Mouse (Mus musculus): ENCODE results near the gene Rcc2. TPM values are rescaled to one million over a fixed set of nuclear protein-coding genes. Genes with fewer than 3 reads are reported as not detected.

Rcc2 gene
- polyA plus RNA-seq, 1 experiment, result not detected

DNA sequence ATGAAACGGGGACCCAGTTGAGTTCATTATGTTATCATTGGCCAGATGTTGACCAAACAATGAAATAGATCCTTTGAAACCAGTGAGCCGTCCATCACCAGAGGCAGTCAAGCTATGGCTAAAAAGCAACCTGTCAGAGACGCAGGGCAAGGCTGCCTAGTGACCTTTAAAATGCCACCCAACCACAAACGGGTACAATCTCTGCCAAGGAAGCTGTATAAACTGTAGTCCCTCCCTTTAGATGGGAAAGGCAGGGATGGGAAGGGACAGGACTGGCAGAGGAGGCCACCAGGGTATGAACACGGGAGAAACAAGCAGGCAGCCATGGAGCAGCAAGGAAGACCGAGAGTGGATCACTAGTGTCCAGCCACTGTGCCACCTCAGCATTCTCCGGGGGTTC is 35.3 kb upstream of the Rcc2 start:
- WGBS, result 82% methylated on average over 7 of the region's 7 CpGs
- H3K4me1 ChIP-seq (ENCODE audit: control insufficient read depth, insufficient read depth, low read length), result peaks cover 24% of the 10 kb centered on the region
- TF ChIP-seq POLR2A (IDR thresholded peaks at IDR 0.05; ENCODE audit: insufficient read depth, low read depth, low read length) (no peak), CTCF (IDR thresholded peaks at IDR 0.05; ENCODE audit: insufficient read depth, low read depth, low read length) (no peak)
- no peak overlapping the region for H3K27ac ChIP-seq (ENCODE audit: insufficient read depth, low read depth, low read length)
- no peak overlapping the region for H3K4me3 ChIP-seq (ENCODE audit: insufficient read depth, low read depth, low read length)

DNA sequence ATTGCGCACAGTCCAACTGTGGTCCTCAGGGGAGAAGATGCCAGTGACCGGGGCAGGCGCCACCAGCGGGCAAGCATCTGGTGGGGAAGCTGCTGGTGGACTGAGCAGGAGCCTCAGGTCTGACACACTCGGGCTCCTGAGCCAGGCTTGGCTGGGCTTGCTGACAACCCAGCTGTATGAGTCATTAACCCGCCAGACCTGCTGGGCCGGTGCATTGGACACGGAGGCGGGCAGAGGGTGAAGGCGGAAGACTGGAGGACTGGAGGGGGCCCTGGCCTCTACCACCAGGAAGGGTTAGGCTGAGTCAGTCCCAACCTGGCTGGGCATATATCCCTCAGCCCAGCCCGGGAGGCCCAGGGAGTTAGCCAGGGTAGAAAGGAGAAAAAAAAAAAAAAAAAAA is 34.6 kb upstream of the Rcc2 start, which contains the start of gene Arhgef10l:
Gene Arhgef10l, minus strand, starts transcription at position 253 of the 400 bp plus-strand sequence.
- no peak for TF ChIP-seq POLR2A (IDR thresholded peaks at IDR 0.05; ENCODE audit: insufficient read depth, low read depth, low read length)
- TF ChIP-seq CTCF (IDR thresholded peaks at IDR 0.05; ENCODE audit: insufficient read depth, low read depth, low read length), result no peak
- 69% methylated on average over 11 of the region's 11 CpGs for WGBS
- Histone ChIP-seq H3K4me3 (ENCODE audit: insufficient read depth, low read depth, low read length) (no peak within 1 kb of the TSS), H3K27ac (ENCODE audit: insufficient read depth, low read depth, low read length) (no peak within 1 kb of the TSS), H3K4me1 (ENCODE audit: control insufficient read depth, insufficient read depth, low read length) (peaks cover 24% of the 10 kb centered on the region)

- H3K27ac ChIP-seq (ENCODE audit: insufficient read depth, low read depth, low read length), result no peak overlapping the region
- H3K4me3 ChIP-seq (ENCODE audit: insufficient read depth, low read depth, low read length), result no peak overlapping the region
- 70% methylated on average over 8 of the region's 8 CpGs for WGBS
- no peak for TF ChIP-seq POLR2A (IDR thresholded peaks at IDR 0.05; ENCODE audit: insufficient read depth, low read depth, low read length)
- TF ChIP-seq CTCF (IDR thresholded peaks at IDR 0.05; ENCODE audit: insufficient read depth, low read depth, low read length), result no peak
- peaks cover 11% of the 10 kb centered on the region for H3K4me1 ChIP-seq (ENCODE audit: control insufficient read depth, insufficient read depth, low read length)
These were observed 32.5 kb upstream of the Rcc2 start for GRCm38 (mm10) chr4:140667802-140668201.

DNA sequence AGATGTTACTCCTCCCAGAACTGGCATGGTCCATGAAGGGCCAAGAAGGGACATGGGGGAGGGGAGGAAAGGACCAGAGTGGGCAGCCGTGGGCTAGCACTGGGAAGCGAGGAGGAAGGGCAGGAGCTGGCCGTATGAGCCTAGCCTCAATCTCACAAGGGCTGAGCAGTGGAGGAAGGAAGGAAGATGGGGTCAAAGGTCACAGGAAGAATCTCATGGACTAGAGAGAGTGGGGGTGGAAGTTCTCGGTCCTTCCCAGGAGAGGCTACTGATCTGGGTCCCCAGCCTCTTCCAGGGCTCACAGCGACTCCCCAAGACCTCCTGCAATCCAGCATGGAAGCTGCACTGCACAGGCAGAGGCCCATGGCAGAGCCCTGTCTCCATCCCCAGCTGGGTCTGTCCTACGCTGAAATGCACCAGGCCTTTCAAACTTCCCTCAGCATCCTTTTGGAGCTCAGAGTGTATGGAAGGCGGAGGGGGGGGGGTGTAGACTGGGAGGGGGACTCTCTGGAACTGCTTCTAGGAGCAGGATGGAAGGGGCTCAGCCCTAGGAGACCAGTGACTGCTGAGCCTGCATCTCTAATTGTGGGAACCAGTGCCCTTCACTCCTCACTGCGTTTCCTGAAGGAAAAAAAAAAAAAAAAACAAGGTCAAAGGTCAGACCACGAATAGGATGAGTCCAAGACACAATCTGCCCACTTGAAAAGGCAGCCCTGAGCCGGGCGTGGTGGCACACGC is 26.6 kb upstream of the Rcc2 start:
- no peak for TF ChIP-seq POLR2A (IDR thresholded peaks at IDR 0.05; ENCODE audit: insufficient read depth, low read depth, low read length)
- TF ChIP-seq CTCF (IDR thresholded peaks at IDR 0.05; ENCODE audit: insufficient read depth, low read depth, low read length), result no peak
- 78% methylated on average over 12 of the region's 12 CpGs for WGBS
- no peak overlapping the region for H3K4me3 ChIP-seq (ENCODE audit: insufficient read depth, low read depth, low read length)
- H3K4me1 ChIP-seq (ENCODE audit: control insufficient read depth, insufficient read depth, low read length), result no peaks in the 10 kb centered on the region
- no peak overlapping the region for H3K27ac ChIP-seq (ENCODE audit: insufficient read depth, low read depth, low read length)

DNA sequence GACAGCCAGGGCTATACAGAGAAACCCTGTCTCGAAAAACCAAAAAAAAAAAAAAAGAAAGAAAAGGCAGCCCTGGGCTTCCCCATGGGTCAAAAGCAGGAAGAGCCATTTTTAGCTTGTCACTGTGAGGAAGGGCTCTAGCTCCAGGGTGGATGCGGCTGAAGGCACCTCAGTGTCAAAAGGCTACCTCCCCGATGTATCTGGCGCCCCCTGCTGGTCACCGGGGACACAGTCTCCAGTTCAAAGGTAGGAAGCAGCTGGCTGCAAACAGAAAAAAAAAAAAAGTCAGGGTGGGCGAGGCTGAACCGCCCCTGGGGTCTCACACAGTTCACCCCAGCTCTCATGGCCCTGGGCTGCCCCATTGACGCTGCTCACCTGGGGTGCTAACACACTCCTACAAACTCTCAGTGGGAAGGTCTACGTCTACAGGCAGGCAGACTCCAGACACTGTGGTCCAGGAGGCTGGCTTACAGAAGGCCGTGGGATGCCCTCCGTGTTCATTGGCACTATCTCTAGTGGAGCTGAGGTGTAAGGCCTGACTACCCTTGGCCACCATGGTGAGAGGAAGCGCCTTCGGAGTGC is 25.9 kb upstream of the Rcc2 start:
- 35% methylated on average over 13 of the region's 13 CpGs for WGBS
- Histone ChIP-seq H3K4me3 (ENCODE audit: insufficient read depth, low read depth, low read length) (no peak overlapping the region), H3K4me1 (ENCODE audit: control insufficient read depth, insufficient read depth, low read length) (peaks cover under 1% of the 10 kb centered on the region; the same call in 1 of the 2 replicates), H3K27ac (ENCODE audit: insufficient read depth, low read depth, low read length) (no peak overlapping the region)
- TF ChIP-seq POLR2A (IDR thresholded peaks at IDR 0.05; ENCODE audit: insufficient read depth, low read depth, low read length) (no peak), CTCF (IDR thresholded peaks at IDR 0.05; ENCODE audit: insufficient read depth, low read depth, low read length) (peak; percentile 84)

- TF ChIP-seq POLR2A (IDR thresholded peaks at IDR 0.05; ENCODE audit: insufficient read depth, low read depth, low read length) (no peak), CTCF (IDR thresholded peaks at IDR 0.05; ENCODE audit: insufficient read depth, low read depth, low read length) (peak; percentile 78)
- Histone ChIP-seq H3K4me1 (ENCODE audit: control insufficient read depth, insufficient read depth, low read length) (peaks cover 11% of the 10 kb centered on the region), H3K27ac (ENCODE audit: insufficient read depth, low read depth, low read length) (no peak overlapping the region), H3K4me3 (ENCODE audit: insufficient read depth, low read depth, low read length) (no peak overlapping the region)
- WGBS, result 23% methylated on average over 5 of the region's 5 CpGs
These were observed 21.3 kb upstream of the Rcc2 start for GRCm38 (mm10) chr4:140679038-140679437.

DNA sequence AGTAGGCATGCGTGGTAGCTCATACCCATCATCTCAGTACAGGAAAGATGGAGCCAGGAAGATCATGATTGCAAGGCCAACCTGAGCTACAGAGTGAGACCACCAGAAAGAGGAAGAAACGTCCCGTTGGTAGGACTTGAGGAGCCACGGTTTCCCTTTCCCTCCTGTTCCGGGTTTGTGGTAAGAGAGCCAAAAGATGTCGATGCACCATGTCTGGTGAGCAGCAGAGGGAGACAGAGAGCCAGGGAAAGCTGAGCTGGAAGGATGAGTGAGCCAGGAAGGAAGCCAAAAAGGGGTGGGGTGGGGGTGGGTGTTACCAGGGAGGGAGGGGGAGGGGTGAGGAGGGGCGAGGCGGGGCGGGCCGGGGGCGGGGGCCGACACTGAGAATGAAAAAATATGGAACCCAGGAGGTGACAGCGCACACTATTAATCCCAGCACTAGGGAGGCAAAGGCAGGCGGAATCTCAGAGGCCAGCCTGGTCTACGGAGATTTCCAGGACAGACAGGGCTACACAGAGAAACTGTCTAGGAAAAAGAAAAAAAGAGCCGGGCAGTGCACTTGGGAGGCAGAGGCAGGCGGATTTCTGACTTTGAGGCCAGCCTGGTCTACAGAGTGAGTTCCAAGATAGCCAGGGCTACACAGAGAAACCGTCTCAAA is 20.5 kb upstream of the Rcc2 start:
- WGBS, result 21% methylated on average over 15 of the region's 18 CpGs
- TF ChIP-seq CTCF (IDR thresholded peaks at IDR 0.05; ENCODE audit: insufficient read depth, low read depth, low read length), result peak; percentile 76
- TF ChIP-seq POLR2A (IDR thresholded peaks at IDR 0.05; ENCODE audit: insufficient read depth, low read depth, low read length), result no peak
- Histone ChIP-seq H3K4me1 (ENCODE audit: control insufficient read depth, insufficient read depth, low read length) (peaks cover 14% of the 10 kb centered on the region), H3K4me3 (ENCODE audit: insufficient read depth, low read depth, low read length) (peak overlapping the region; percentile 24), H3K27ac (ENCODE audit: insufficient read depth, low read depth, low read length) (no peak overlapping the region)

DNA sequence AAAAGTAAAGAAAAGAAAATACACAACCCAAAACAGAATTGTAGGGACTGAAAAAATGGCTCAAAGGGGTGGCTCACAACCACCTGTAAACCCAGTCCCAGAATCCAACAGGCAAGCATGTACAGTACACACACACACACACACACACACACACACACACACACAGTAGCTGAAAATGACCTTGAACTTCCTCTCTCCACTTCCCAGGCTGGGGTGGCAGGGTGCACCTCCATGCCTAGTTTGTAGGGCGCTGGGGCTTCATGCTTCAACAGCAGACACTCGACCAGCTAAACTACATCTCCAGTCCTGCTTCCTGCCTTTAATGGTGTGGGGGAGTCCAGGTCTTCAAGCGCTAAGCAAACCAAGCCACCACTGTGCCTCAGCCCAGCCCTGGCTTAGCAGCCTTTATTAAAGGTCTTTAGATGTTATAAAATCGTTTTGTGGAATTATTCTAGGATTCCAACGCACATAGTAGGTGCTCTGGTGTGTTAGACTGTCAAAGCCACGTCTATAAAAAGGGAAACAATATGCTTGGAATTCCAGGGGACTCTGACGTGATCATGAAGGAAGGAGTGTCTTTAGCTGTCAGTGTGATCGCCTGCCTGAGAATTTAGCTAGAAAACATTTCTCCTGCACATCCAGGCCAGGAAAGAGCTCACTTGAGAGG is 19.5 kb upstream of the Rcc2 start:
- no peak for TF ChIP-seq CTCF (IDR thresholded peaks at IDR 0.05; ENCODE audit: insufficient read depth, low read depth, low read length)
- TF ChIP-seq POLR2A (IDR thresholded peaks at IDR 0.05; ENCODE audit: insufficient read depth, low read depth, low read length), result no peak
- Histone ChIP-seq H3K4me3 (ENCODE audit: insufficient read depth, low read depth, low read length) (no peak overlapping the region), H3K4me1 (ENCODE audit: control insufficient read depth, insufficient read depth, low read length) (peaks cover 14% of the 10 kb centered on the region), H3K27ac (ENCODE audit: insufficient read depth, low read depth, low read length) (no peak overlapping the region)
- WGBS, result 67% methylated on average over 8 of the region's 8 CpGs

All from olfactory bulb, adult 2 months (tissue).